Mouse (Mus musculus): ENCODE results near the gene Tmem9b. TPM values are rescaled to one million over a fixed set of nuclear protein-coding genes. Genes with fewer than 3 reads are reported as not detected.

Gene Tmem9b
- total and polyA plus RNA-seq, 3 experiments: 25.6 to 40.3 (median 26.6) TPM

DNA sequence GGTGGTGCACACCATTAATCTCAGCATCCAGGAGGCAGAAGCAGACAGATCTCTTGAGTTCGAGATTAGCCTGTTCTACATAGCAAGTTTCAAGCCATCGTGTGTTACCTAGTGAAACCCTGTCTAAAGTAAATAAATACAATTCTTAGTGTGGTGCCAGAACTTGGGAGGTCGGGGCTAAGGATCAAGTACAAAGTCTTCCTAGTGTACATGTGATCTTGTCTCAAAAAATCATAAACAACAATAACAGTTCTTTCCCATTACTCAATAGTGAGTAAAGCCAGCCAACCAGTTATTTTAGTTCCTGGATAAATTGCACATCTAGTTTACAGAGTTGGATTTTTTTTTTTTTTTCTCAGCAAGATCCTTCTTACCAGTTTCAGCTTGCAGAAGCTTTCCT lies 48.2 kb downstream of the Tmem9b start:
- DNase-seq (ENCODE audit: extremely low read depth): no peak
- Histone ChIP-seq H3K4me3 (replicated peaks in 1 of 3; ENCODE audit: low read depth in 2 of 3, low read length in 2 of 3, poor library complexity in 1 of 3) (peak overlapping the region; percentile 73 to 86 (median 77)), H3K27ac (ENCODE audit: insufficient read depth, low read depth) (no peak overlapping the region), H3K79me2 (replicated peaks; ENCODE audit: control insufficient read depth, extremely low read depth, insufficient read depth, poor library complexity, severe bottlenecking) (no peaks in the 10 kb centered on the region; the same call in 1 of the 2 replicates), H3K4me1 (ENCODE audit: control insufficient read depth in 1 of 2, insufficient read depth in 2 of 2) (peaks cover 5 to 44% of the 10 kb centered on the region in 2 experiments; a peak in 3 of 4 replicates), H3K27me3 (replicated peaks) (no peaks in the 10 kb centered on the region), H3K9ac (ENCODE audit: insufficient read depth, low read depth) (peak overlapping the region; percentile 46), H3K4me2 (ENCODE audit: insufficient read depth, low read depth, poor library complexity, severe bottlenecking) (peak overlapping the region; percentile 17), H3K36me3 (replicated peaks in 1 of 2; ENCODE audit: control insufficient read depth in 1 of 2, insufficient read depth in 1 of 2, low read length in 1 of 2) (peaks cover 17 to 24% of the 10 kb centered on the region in 2 experiments), H3K9me3 (replicated peaks; ENCODE audit: low read length) (no peaks in the 10 kb centered on the region)
- TF ChIP-seq BHLHE40 (IDR thresholded peaks at IDR 0.05; ENCODE audit: low read depth, low read length): no peak
- no peak for TF ChIP-seq UBTF (IDR thresholded peaks at IDR 0.05; ENCODE audit: low read depth, low read length)
- TF ChIP-seq POLR2AphosphoS2 (IDR thresholded peaks at IDR 0.05; ENCODE audit: low read depth, low read length): no peak
- no peak for TF ChIP-seq PAX5 (IDR thresholded peaks at IDR 0.05; ENCODE audit: low read length)
- TF ChIP-seq CHD1 (IDR thresholded peaks at IDR 0.05; ENCODE audit: low read depth, low read length): no peak
- no peak for TF ChIP-seq RAD21 (IDR thresholded peaks at IDR 0.05; ENCODE audit: low read depth, low read length)
- TF ChIP-seq E2F4 (IDR thresholded peaks at IDR 0.05; ENCODE audit: insufficient replicate concordance, low read depth, low read length): no peak
- TF ChIP-seq USF1 (IDR thresholded peaks at IDR 0.05; ENCODE audit: low read depth, low read length): no peak
- TF ChIP-seq ETS1 (conservative IDR thresholded peaks at IDR 0.05; ENCODE audit: low read depth, low read length): no peak
- no peak for TF ChIP-seq JUND (conservative IDR thresholded peaks at IDR 0.05; ENCODE audit: low read depth, low read length)
- TF ChIP-seq ZC3H11A (IDR thresholded peaks at IDR 0.05; ENCODE audit: low read depth, low read length): no peak
- in situ Hi-C loops (cut with MboI; ENCODE audit: low pct_ligation_motif_present, low pct_unique_long_range_greater_than_20kb, low sequenced_read_pairs) (loop anchor here (10.0 kb wide), 1 partner anchor 180 kb away; no protein-coding TSS in a partner anchor), dilution Hi-C loops (cut with MboI; ENCODE audit: extremely low pct_ligation_motif_present, extremely low pct_unique_long_range_greater_than_20kb, low sequenced_read_pairs) (no loop called here)

DNA sequence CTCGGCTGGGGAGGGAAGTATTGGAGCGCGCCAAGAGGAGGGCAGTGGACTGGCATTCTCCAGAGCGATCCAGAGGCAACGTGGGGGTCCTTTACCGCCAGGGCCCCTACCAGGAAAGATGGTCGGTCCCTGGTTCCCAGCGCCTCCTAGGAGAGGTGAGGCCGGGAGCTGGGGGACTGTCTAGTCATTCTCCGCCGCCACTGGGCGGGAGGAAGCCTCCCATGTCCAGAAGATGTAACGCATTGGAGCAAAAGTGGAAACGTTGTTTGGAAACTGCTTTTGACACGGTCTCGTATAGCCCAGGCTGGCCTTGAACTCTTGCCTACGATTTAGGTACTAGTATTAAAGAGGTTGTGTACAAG lies 48.7 kb downstream of the Tmem9b start:
- in situ Hi-C loops (cut with MboI; ENCODE audit: low pct_ligation_motif_present, low pct_unique_long_range_greater_than_20kb, low sequenced_read_pairs) (loop anchor here (10.0 kb wide), 1 partner anchor 179 kb away; no protein-coding TSS in a partner anchor), dilution Hi-C loops (cut with MboI; ENCODE audit: extremely low pct_ligation_motif_present, extremely low pct_unique_long_range_greater_than_20kb, low sequenced_read_pairs) (no loop called here)
- peak; percentile 33 for DNase-seq (ENCODE audit: extremely low read depth)
- Histone ChIP-seq H3K27me3 (replicated peaks) (no peaks in the 10 kb centered on the region), H3K9ac (ENCODE audit: insufficient read depth, low read depth) (peak overlapping the region; percentile 46), H3K4me3 (replicated peaks in 1 of 3; ENCODE audit: low read depth in 2 of 3, low read length in 2 of 3, poor library complexity in 1 of 3) (peak overlapping the region; percentile 73 to 86 (median 77)), H3K79me2 (replicated peaks; ENCODE audit: control insufficient read depth, extremely low read depth, insufficient read depth, poor library complexity, severe bottlenecking) (no peaks in the 10 kb centered on the region; the same call in 1 of the 2 replicates), H3K27ac (ENCODE audit: insufficient read depth, low read depth) (no peak overlapping the region), H3K4me2 (ENCODE audit: insufficient read depth, low read depth, poor library complexity, severe bottlenecking) (0 out of 2 replicates have a peak overlapping the region, but pooled peaks have one; percentile 17), H3K9me3 (replicated peaks; ENCODE audit: low read length) (no peaks in the 10 kb centered on the region), H3K36me3 (replicated peaks in 1 of 2; ENCODE audit: control insufficient read depth in 1 of 2, insufficient read depth in 1 of 2, low read length in 1 of 2) (peaks cover 14 to 20% of the 10 kb centered on the region in 2 experiments), H3K4me1 (ENCODE audit: control insufficient read depth in 1 of 2, insufficient read depth in 2 of 2) (peaks cover 5 to 44% of the 10 kb centered on the region in 2 experiments; a peak in 3 of 4 replicates)
- TF ChIP-seq CHD2 (IDR thresholded peaks at IDR 0.05; ENCODE audit: low read length): no peak
- TF ChIP-seq E2F4 (IDR thresholded peaks at IDR 0.05; ENCODE audit: insufficient replicate concordance, low read depth, low read length): no peak
- no peak for TF ChIP-seq CHD1 (IDR thresholded peaks at IDR 0.05; ENCODE audit: low read depth, low read length)
- TF ChIP-seq MEF2A (IDR thresholded peaks at IDR 0.05; ENCODE audit: borderline replicate concordance, low read depth, low read length): no peak
- TF ChIP-seq MAZ (IDR thresholded peaks at IDR 0.05; ENCODE audit: low read depth, low read length): no peak
- TF ChIP-seq ZC3H11A (IDR thresholded peaks at IDR 0.05; ENCODE audit: low read depth, low read length): no peak
- no peak for TF ChIP-seq JUND (conservative IDR thresholded peaks at IDR 0.05; ENCODE audit: low read depth, low read length)
- no peak for TF ChIP-seq EP300 (IDR thresholded peaks at IDR 0.05; ENCODE audit: low read length)
